Mouse (Mus musculus) stomach, embryonic 14.5 days (tissue): ENCODE results near the gene Usp44. TPM values are rescaled to one million over a fixed set of nuclear protein-coding genes. Genes with fewer than 3 reads are reported as not detected.

ENCODE experiments used
- ATAC-seq: fragments of 200-750 bp; cut with Nextera tagmentation; 2 replicates; pipeline ENCODE4 v1.8.0; 2017; ENCODE audit warnings: low read depth, moderate TSS enrichment; ENCODE audit not compliant: insufficient number of reproducible peaks, insufficient read depth, low FRiP score
- H3K27ac ChIP-seq: fragments of 300-500 bp; sonication (generic); 2 replicates; pipeline ENCODE4 v1.5.1; 2014; ENCODE audit warnings: mild to moderate bottlenecking, low read length, moderate library complexity, mixed read lengths
- H3K27me3 ChIP-seq: fragments of 300-500 bp; sonication (generic); 2 replicates; pipeline ENCODE4 v1.6.1; 2014; ENCODE audit warnings: low read length, control low read depth, mixed read lengths; ENCODE audit not compliant: control insufficient read depth, insufficient read depth
- H3K36me3 ChIP-seq: fragments of 300-500 bp; sonication (generic); 2 replicates; pipeline ENCODE4 v1.6.1; 2014; ENCODE audit warnings: mild to moderate bottlenecking, control low read depth, low read length, moderate library complexity, mixed read lengths; ENCODE audit not compliant: control insufficient read depth, insufficient read depth
- H3K4me1 ChIP-seq: fragments of 300-500 bp; sonication (generic); 2 replicates; pipeline ENCODE4 v1.6.1; 2014; ENCODE audit warnings: low read length, control low read depth, mixed read lengths; ENCODE audit not compliant: control insufficient read depth, insufficient read depth
- H3K4me2 ChIP-seq: fragments of 300-500 bp; sonication (generic); replicated peaks from 2 replicates; pipeline ENCODE4 v1.6.1; 2014; ENCODE audit warnings: low read depth, low read length, control low read depth
- H3K4me3 ChIP-seq: fragments of 300-500 bp; sonication (generic); 2 replicates; pipeline ENCODE4 v1.5.1; 2014; ENCODE audit warnings: low read depth, low read length, control low read depth
- H3K9ac ChIP-seq: fragments of 300-500 bp; sonication (generic); replicated peaks from 2 replicates; pipeline ENCODE4 v1.6.1; 2014; ENCODE audit warnings: low read depth, mild to moderate bottlenecking, control low read depth, low read length, moderate library complexity, mixed read lengths
- H3K9me3 ChIP-seq: fragments of 300-500 bp; sonication (generic); 2 replicates; pipeline ENCODE4 v1.6.1; 2016; ENCODE audit warnings: low read depth, low read length, control low read depth; ENCODE audit not compliant: control insufficient read depth
- WGBS: fragments of 180-500 bp; shearing (Covaris S2); extraction: QIAGEN DNeasy Blood & Tissue Kit; methylation state at CpG from one replicate; pipeline ENCODE4 v1.1.7; 2014; 5-methylcytosine and 5-hydroxymethylcytosine counted together
- polyA plus RNA-seq: library from polyadenylated mRNA; unstranded; fragments of >200 nt; fragmentation: Nextera tagmentation; extraction: Ambion mirVana; gene quantifications from 2 replicates; pipeline ENCODE4 v1.2.1, GENCODE M21; 2014

Gene Usp44
- polyA plus RNA-seq, 1 experiment from 2014 or later = 0.61 TPM

DNA sequence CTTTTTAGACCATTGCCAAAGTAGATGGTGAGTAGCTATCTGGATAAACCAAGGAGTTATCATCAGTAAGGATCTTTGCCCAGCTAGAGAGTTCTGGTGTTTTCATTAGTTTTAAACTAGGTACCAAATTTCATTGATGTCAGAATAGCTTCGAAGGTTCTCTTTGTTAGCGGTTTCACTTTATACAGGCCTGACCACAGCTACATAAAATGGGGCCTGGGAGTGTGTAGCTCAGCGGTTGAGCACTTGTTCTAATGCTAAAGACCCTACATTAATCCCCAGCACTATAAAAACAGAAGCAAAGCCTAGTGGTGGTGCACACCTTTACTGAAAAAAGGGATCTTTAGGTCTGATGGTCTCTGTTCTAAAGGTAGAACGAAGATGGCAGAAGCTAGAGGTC lies 59.2 kb downstream of the Usp44 start:
- Histone ChIP-seq H3K4me2 (peak overlapping the region; percentile 94), H3K4me3 (peak overlapping the region; percentile 97; the same call in 1 of the 2 replicates), H3K4me1 (peaks cover 5% of the 10 kb centered on the region; the same call in 1 of the 2 replicates), H3K9me3 (no peaks in the 10 kb centered on the region), H3K36me3 (peaks cover 14% of the 10 kb centered on the region; the same call in 1 of the 2 replicates), H3K9ac (no peak overlapping the region), H3K27ac (no peak overlapping the region), H3K27me3 (no peaks in the 10 kb centered on the region)
- no peak for ATAC-seq
- WGBS = 76% methylated on average over 4 of the region's 4 CpGs

DNA sequence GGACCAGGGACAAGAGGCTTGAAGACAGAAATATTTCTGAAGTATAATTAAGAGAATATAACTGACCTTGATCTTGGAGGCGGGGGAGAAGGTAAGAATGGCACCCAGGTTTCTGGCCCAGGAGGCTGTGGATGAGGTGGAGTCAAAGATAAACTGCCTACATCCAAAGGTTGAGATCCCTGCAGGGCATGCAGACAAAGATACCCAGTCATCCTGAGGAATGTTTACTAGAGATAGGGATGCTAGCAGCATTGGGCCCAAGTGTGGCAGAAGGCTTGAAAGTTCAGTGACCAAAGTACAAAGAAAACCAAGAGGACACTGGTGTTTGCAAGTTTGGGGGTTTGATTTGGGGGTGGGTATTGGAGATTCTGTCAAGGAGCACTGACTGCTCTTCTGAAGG lies 59.7 kb downstream of the Usp44 start:
- peaks cover 5% of the 10 kb centered on the region; the same call in 1 of the 2 replicates for H3K4me1 ChIP-seq
- H3K4me2 ChIP-seq = no peak overlapping the region
- H3K9ac ChIP-seq = no peak overlapping the region
- no peak overlapping the region for H3K4me3 ChIP-seq
- peaks cover 10% of the 10 kb centered on the region; the same call in 1 of the 2 replicates for H3K36me3 ChIP-seq
- WGBS = 97% methylated on average over 1 of the region's 1 CpGs
- H3K9me3 ChIP-seq = no peaks in the 10 kb centered on the region
- peak; percentile 12; the same call in 1 of the 2 replicates for ATAC-seq
- H3K27me3 ChIP-seq = no peaks in the 10 kb centered on the region
- no peak overlapping the region for H3K27ac ChIP-seq

DNA sequence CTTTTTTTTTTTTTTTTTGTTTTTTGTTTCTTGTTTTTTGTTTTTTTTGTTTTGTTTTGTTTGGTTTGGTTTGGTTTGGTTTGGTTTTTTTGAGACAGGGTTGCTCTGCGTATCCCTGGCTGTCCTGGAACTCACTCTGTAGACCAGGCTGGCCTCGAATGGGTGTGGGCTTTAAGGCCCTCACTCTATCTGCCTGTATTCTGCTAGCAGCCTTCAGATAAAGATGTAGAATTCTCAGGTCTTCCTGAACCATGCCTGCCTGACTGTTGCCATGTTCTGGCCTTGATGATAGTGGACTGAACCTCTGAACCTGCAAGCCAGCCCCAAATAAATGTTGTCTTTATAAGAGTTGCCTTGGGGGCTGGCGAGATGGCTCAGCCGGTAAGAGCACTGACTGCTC lies 61.2 kb downstream of the Usp44 start:
- Histone ChIP-seq H3K9ac (no peak overlapping the region), H3K4me1 (peaks cover 5% of the 10 kb centered on the region; the same call in 1 of the 2 replicates), H3K27ac (no peak overlapping the region), H3K27me3 (no peaks in the 10 kb centered on the region), H3K4me3 (no peak overlapping the region), H3K9me3 (no peaks in the 10 kb centered on the region), H3K36me3 (no peaks in the 10 kb centered on the region), H3K4me2 (no peak overlapping the region)
- 91% methylated on average over 4 of the region's 4 CpGs for WGBS
- ATAC-seq = no peak

DNA sequence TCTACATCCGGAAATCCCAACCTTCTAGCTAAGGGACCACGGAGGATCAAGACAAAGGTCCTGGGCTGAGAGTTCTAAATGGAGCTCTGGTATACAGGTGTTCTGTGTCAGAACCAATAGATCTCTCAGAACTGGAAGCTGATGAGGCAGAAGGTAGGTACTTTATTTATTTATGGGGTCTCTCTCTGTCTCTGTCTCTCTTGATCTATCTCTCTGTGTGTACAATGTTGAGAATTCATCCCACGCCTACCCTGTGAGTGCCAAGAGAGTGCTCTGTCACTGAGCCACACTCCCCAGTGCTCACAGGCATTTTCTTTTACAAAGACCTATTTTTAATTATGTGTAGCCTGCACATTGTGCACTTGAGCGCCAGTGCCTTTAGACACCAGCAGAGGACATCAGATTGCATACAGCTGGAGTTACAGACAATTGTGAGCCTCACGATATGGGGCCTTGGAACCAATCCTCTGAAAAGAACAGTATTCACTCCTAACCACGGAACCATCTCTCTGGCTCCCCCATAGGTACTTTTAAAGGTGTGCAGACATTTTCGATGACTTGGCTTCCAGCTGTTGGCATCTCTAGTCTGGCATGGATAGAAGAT lies 65.8 kb downstream of the Usp44 start, which contains the start of gene Metap2:
Gene Metap2 (minus strand): TSS at position 51 of the 604 bp plus-strand sequence.
- no peaks in the 10 kb centered on the region for H3K36me3 ChIP-seq
- no peak within 1 kb of the TSS for H3K9ac ChIP-seq
- no peak for ATAC-seq
- no peak within 1 kb of the TSS for H3K4me3 ChIP-seq
- H3K4me2 ChIP-seq = no peak within 1 kb of the TSS
- WGBS = 68% methylated on average over 7 of the region's 7 CpGs
- H3K27ac ChIP-seq = no peak within 1 kb of the TSS
- H3K27me3 ChIP-seq = no peaks in the 10 kb centered on the region
- H3K4me1 ChIP-seq = no peaks in the 10 kb centered on the region
- H3K9me3 ChIP-seq = no peaks in the 10 kb centered on the region

DNA sequence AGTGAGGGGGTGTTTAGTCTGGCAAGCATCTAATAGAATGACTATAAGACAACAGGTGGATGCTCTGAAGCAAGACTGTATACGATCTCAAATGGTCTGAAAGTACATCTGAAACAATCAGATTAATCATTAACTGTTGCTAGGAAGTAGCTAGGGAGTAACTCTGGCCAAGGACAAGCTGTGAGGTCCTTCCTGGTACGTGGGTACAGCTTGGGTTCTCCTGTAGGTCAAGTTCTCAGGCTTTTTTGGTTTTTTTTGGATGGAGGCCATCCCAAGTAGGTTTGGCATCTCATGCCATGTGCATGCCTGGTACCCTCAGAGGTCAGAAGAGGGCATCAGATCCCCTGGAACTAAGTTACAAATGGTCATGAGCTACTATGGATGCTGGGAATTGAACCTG lies 67.9 kb downstream of the Usp44 start:
- H3K27me3 ChIP-seq = no peaks in the 10 kb centered on the region
- no peak for ATAC-seq
- no peaks in the 10 kb centered on the region for H3K9me3 ChIP-seq
- no peak overlapping the region for H3K27ac ChIP-seq
- H3K4me1 ChIP-seq = no peaks in the 10 kb centered on the region
- no peak overlapping the region for H3K4me3 ChIP-seq
- no peak overlapping the region for H3K4me2 ChIP-seq
- no peak overlapping the region for H3K9ac ChIP-seq
- no peaks in the 10 kb centered on the region for H3K36me3 ChIP-seq
- WGBS = 50% methylated on average over 2 of the region's 2 CpGs

DNA sequence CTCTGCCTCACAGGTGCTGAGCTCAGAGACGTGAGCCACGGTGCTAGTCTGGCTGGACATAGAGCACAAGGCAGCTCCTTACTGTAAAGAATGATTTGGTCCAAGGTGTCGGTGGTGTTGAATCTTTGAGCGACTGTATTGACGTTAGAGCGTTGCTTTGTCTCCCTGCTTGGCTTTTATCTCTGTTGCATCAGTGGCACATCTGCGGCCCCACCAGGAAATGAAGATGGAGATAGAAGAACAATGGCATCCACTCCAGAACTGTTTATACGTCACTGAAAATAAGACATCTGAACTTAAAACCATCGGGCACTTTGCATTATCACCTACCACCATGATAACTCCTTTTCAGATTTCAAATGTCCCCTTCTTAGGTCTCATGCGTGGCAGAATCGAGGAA lies 68.6 kb downstream of the Usp44 start:
- H3K27me3 ChIP-seq = no peaks in the 10 kb centered on the region

DNA sequence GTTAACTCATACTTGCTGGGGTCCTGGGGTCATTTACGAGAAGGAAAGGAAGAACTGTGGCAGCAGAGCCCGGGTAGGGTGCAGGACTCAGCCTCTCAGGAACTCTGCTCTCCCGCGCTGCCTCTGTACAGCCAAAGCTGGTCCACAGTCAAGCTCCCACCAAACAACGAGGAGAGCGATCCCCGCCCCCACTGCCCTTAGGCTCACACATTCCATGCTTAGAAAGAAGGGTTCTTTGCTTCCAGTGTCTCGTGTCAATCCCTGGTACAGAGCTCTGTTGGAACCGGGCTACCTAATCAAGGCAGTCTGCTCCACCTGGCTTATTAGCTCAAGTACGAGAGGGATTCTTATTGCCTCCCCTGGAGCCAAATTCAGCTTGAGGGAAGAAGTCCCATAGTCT lies 76.0 kb downstream of the Usp44 start:
- H3K9ac ChIP-seq = no peak overlapping the region
- no peak overlapping the region for H3K4me3 ChIP-seq
- no peaks in the 10 kb centered on the region for H3K36me3 ChIP-seq
- H3K4me2 ChIP-seq = no peak overlapping the region
- WGBS = 63% methylated on average over 10 of the region's 10 CpGs
- H3K9me3 ChIP-seq = no peaks in the 10 kb centered on the region
- H3K27me3 ChIP-seq = no peaks in the 10 kb centered on the region
- no peak overlapping the region for H3K27ac ChIP-seq
- H3K4me1 ChIP-seq = no peaks in the 10 kb centered on the region
- no peak for ATAC-seq

More for the DNA sequence above, 68.6 kb downstream of the Usp44 start:
- Histone ChIP-seq H3K36me3 (no peaks in the 10 kb centered on the region), H3K9ac (no peak overlapping the region), H3K9me3 (no peaks in the 10 kb centered on the region), H3K27ac (no peak overlapping the region), H3K4me3 (no peak overlapping the region), H3K4me1 (no peaks in the 10 kb centered on the region), H3K4me2 (no peak overlapping the region)
- ATAC-seq = no peak
- WGBS = 86% methylated on average over 11 of the region's 11 CpGs
